Mouse (Mus musculus): ENCODE measurements around the gene Ccdc189.

Gene Ccdc189

DNA sequence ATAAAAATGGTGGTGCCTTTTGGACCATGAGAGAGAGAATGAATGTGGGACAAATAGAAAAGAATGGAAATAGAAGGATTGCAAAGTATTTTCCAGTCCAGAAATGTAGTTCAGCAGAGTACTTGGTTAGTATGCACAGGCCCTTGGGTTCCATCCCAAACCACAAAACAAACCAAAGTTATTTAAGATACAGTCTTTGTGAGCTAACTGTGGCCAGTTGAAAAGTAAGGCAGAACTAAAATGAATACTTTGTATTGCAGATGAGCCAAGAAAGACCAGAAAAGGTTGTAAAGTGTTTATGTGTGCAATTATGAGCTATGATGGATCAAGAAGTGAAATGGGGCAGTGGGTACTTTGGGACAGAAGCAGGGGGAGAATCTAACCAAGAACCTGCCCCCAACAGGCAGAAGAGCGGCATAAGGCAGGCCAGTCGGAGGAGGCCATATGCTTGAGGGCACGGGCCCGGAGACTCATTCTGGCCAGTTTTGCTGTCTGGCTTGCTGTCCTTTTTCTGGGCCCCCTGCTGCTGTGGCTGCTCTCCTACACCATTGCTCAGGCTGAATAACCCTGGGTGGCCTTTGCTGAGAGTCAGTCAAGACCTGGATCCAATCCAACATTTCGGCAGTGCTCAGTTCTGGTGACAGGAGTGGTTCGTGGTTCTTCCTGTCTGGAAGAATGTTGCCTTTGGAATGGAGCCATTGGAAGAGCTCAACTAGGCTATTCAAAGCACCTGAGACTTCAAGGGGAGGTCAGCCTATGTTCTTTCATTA is 23.8 kb downstream of the Ccdc189 start:
- no peaks in the 10 kb centered on the region for H3K9me3 ChIP-seq (ENCODE audit: low read length)
- H3K27me3 ChIP-seq (ENCODE audit: insufficient read depth, low read length): no peaks in the 10 kb centered on the region
- TF ChIP-seq POU5F1 (IDR thresholded peaks at IDR 0.05; ENCODE audit: borderline replicate concordance, low read length) (no peak), CTCF (conservative IDR thresholded peaks at IDR 0.05; ENCODE audit: low read length) (no peak), NANOG (IDR thresholded peaks at IDR 0.05; ENCODE audit: borderline replicate concordance, low read length) (no peak)
- H3K4me1 ChIP-seq (replicated peaks; ENCODE audit: low read depth, low read length): peaks cover 29% of the 10 kb centered on the region
- H3K4me3 ChIP-seq (replicated peaks; ENCODE audit: low read length): no peak overlapping the region
- H3K36me3 ChIP-seq (ENCODE audit: insufficient read depth, low read length): peaks cover 83% of the 10 kb centered on the region

DNA sequence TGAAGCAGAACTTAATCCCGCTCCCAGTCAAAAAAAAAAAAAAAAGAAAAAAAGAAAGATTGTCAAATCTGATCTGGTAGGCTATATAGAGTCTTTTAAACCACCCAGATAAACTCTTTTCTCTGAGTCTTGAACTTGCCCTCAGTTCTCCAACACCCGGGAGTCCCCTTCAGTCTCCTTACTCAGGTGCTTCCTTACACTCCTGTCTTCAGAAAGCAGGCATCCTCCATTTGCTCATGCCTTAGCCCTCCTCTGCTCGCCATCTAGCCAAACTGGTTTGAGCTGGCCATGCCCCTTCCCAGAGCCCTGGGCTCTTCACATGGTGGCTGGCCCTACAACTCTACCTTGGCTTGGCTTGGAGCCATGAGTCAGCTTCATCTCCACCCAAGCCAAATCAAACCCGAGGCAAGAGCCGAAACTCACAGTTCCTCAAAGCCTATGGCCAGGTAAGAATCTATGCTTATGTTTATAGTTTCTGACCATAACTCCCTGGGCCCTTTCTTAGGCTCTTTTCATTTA is 27.0 kb downstream of the Ccdc189 start, which contains the start of gene Tmem265:
Gene Tmem265 (plus strand): TSS at position 51 of the 519 bp plus-strand sequence.
- H3K4me1 ChIP-seq (replicated peaks; ENCODE audit: low read depth, low read length): peaks cover 41% of the 10 kb centered on the region
- H3K4me3 ChIP-seq (replicated peaks; ENCODE audit: low read length): peak within 1 kb of the TSS; percentile 54
- peaks cover 94% of the 10 kb centered on the region for H3K36me3 ChIP-seq (ENCODE audit: insufficient read depth, low read length)
- H3K27me3 ChIP-seq (ENCODE audit: insufficient read depth, low read length): no peaks in the 10 kb centered on the region
- H3K9me3 ChIP-seq (ENCODE audit: low read length): no peaks in the 10 kb centered on the region
- TF ChIP-seq CTCF (conservative IDR thresholded peaks at IDR 0.05; ENCODE audit: low read length) (no peak), POU5F1 (IDR thresholded peaks at IDR 0.05; ENCODE audit: borderline replicate concordance, low read length) (no peak), NANOG (IDR thresholded peaks at IDR 0.05; ENCODE audit: borderline replicate concordance, low read length) (no peak)

DNA sequence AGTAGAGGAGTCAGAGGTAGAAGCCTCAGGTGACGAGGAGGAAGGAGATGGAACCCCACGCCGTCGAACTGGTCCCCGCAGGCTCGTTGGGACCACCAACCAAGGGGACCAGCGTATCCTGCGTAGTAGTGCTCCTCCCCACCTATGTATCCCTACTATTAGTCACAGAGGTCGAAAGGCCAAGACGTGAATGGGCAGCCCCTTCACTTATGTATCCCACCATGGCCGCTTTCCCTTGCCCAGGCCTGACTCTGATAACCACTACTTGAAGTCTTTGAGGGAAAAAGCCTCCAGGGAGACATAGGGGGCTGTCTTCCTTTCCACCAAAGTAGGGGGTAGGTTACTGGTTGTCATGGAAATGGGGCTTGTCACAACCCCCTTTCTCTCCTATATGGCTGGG is 27.8 kb downstream of the Ccdc189 start:
- Histone ChIP-seq H3K36me3 (ENCODE audit: insufficient read depth, low read length) (peaks cover 95% of the 10 kb centered on the region), H3K27me3 (ENCODE audit: insufficient read depth, low read length) (no peaks in the 10 kb centered on the region), H3K4me3 (replicated peaks; ENCODE audit: low read length) (peak overlapping the region; percentile 54), H3K9me3 (ENCODE audit: low read length) (no peaks in the 10 kb centered on the region), H3K4me1 (replicated peaks; ENCODE audit: low read depth, low read length) (peaks cover 41% of the 10 kb centered on the region)
- TF ChIP-seq NANOG (IDR thresholded peaks at IDR 0.05; ENCODE audit: borderline replicate concordance, low read length) (no peak), POU5F1 (IDR thresholded peaks at IDR 0.05; ENCODE audit: borderline replicate concordance, low read length) (no peak), CTCF (conservative IDR thresholded peaks at IDR 0.05; ENCODE audit: low read length) (no peak)

DNA sequence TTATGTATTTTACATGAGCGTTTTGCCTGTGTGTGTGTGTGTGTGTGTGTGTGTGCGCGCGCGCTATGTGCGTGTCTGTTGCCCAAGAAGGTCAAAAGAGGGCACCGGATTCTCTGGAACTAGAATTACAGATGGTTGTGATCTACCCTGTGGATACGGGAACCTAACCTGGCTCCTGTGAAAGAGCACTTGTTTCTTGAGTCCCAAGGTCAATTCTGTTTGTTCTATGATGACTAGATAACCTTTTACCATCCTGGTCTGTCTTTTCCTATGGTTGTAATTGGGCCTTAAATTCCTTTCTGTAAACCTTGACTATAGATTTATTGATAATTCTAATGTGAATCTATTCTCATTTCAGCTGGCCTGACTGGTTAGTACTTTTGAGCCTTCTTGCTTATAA is 36.8 kb downstream of the Ccdc189 start:
- 0 out of 2 replicates have a peak, but pooled peaks cover 3% of the 10 kb centered on the region for H3K4me1 ChIP-seq (replicated peaks; ENCODE audit: low read depth, low read length)
- H3K4me3 ChIP-seq (replicated peaks; ENCODE audit: low read length): no peak overlapping the region
- H3K9me3 ChIP-seq (ENCODE audit: low read length): no peaks in the 10 kb centered on the region
- H3K36me3 ChIP-seq (ENCODE audit: insufficient read depth, low read length): peaks cover 96% of the 10 kb centered on the region
- TF ChIP-seq NANOG (IDR thresholded peaks at IDR 0.05; ENCODE audit: borderline replicate concordance, low read length): no peak
- TF ChIP-seq POU5F1 (IDR thresholded peaks at IDR 0.05; ENCODE audit: borderline replicate concordance, low read length): no peak
- no peak for TF ChIP-seq CTCF (conservative IDR thresholded peaks at IDR 0.05; ENCODE audit: low read length)
- no peaks in the 10 kb centered on the region for H3K27me3 ChIP-seq (ENCODE audit: insufficient read depth, low read length)

DNA sequence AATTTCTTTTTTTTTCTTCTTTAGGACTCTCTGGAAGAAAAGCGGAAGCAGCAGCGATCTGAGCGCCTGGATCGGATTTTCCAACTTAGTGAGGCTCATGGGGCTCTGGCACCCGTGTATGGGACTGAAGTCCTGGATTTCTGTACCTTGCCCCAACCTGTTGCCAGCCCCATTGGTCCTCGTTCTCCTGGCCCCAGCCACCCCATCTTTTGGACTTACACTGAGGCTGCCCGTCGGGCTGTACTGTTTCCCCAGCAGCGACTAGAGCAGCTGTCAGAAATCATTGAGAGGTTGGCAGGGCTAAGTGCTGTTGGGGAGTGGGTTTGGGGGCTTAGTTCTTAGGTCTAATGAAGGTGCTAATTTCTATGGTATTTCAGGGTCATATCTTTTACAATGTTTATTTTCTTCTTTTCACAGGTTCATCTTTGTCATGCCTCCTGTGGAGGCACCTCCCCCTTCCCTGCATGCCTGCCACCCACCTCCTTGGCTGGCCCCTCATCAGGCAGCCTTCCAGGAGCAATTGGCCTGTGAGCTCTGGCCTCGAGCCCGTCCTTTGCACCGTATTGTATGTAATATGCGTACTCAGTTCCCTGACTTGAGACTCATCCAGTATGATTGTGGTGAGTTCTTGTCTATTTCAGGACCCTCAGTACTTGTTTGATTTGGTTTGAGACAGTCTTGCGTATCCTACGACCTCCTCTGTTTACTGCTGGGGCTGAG is 39.1 kb downstream of the Ccdc189 start:
- Histone ChIP-seq H3K36me3 (ENCODE audit: insufficient read depth, low read length) (peaks cover 96% of the 10 kb centered on the region), H3K4me1 (replicated peaks; ENCODE audit: low read depth, low read length) (no peaks in the 10 kb centered on the region), H3K9me3 (ENCODE audit: low read length) (no peaks in the 10 kb centered on the region), H3K27me3 (ENCODE audit: insufficient read depth, low read length) (no peaks in the 10 kb centered on the region), H3K4me3 (replicated peaks; ENCODE audit: low read length) (no peak overlapping the region)
- no peak for TF ChIP-seq NANOG (IDR thresholded peaks at IDR 0.05; ENCODE audit: borderline replicate concordance, low read length)
- no peak for TF ChIP-seq CTCF (conservative IDR thresholded peaks at IDR 0.05; ENCODE audit: low read length)
- no peak for TF ChIP-seq POU5F1 (IDR thresholded peaks at IDR 0.05; ENCODE audit: borderline replicate concordance, low read length)

DNA sequence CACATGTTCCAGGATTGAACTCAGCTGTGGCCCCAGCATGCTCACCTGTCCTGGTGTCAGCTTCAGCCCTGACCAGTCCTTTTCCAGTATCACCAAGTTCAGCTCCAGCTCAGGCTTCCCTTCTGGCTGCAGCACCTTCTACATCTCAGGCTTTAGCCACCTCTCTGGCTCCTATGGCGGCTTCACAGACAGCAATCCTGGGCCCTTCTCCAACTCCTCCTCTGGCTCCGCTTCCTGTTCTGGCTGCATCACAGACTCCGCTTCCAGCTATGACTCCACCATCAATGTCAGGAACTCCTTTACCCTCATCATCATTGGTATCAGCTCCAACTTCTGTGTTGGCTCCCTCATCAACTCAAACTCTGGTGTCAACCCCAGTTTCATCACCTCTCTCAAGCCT is 46.7 kb downstream of the Ccdc189 start:
- no peaks in the 10 kb centered on the region for H3K9me3 ChIP-seq (ENCODE audit: low read length)
- TF ChIP-seq CTCF (conservative IDR thresholded peaks at IDR 0.05; ENCODE audit: low read length): no peak
- no peak for TF ChIP-seq POU5F1 (IDR thresholded peaks at IDR 0.05; ENCODE audit: borderline replicate concordance, low read length)
- no peak for TF ChIP-seq NANOG (IDR thresholded peaks at IDR 0.05; ENCODE audit: borderline replicate concordance, low read length)
- H3K4me1 ChIP-seq (replicated peaks; ENCODE audit: low read depth, low read length): 0 out of 2 replicates have a peak, but pooled peaks cover 5% of the 10 kb centered on the region
- H3K36me3 ChIP-seq (ENCODE audit: insufficient read depth, low read length): peaks cover 100% of the 10 kb centered on the region
- no peaks in the 10 kb centered on the region for H3K27me3 ChIP-seq (ENCODE audit: insufficient read depth, low read length)
- no peak overlapping the region for H3K4me3 ChIP-seq (replicated peaks; ENCODE audit: low read length)
